In genomic region chr11:89303421-89303820, GRCm38 (mm10) we compare ENCODE assay signal across 7 mouse cellular contexts. TPM values are rescaled to one million over a fixed set of nuclear protein-coding genes. Genes with fewer than 3 reads are reported as not detected.
DNase-seq lines count a peak whose midpoint lies in the region; ATAC-seq and TF ChIP-seq lines count a peak whose summit lies in the region.

No protein-coding gene starts in this region.

- peak overlapping the region; percentile 73 for H3K4me3 ChIP-seq in embryonic facial prominence, embryonic 13.5 days
- H3K4me3 ChIP-seq in kidney, embryonic 14.5 days (ENCODE audit: low read length), result peak overlapping the region; percentile 64
- peak overlapping the region; percentile 65 for H3K4me3 ChIP-seq in limb, embryonic 14.5 days (replicated peaks; ENCODE audit: low read length)

- 0 out of 2 replicates have a peak, but pooled peaks have one; percentile 5 for ATAC-seq in embryonic facial prominence, embryonic 13.5 days (ENCODE audit: insufficient number of reproducible peaks, insufficient read depth, low FRiP score, low TSS enrichment, low read depth)
- ATAC-seq in kidney, embryonic 14.5 days (ENCODE audit: low FRiP score, low TSS enrichment), result peak; percentile 67
- ATAC-seq in limb, embryonic 14.5 days (ENCODE audit: low FRiP score, low read depth), result peak; percentile 41
- ATAC-seq in monocyte, adult 5-6 weeks (replicated peaks; ENCODE audit: insufficient number of reproducible peaks, low FRiP score, low TSS enrichment, poor library complexity, severe bottlenecking), result peak; percentile 73; the same call in 1 of the 2 replicates

- H3K4me1 ChIP-seq in embryonic facial prominence, embryonic 13.5 days, result peaks cover 26% of the 10 kb centered on the region
- peaks cover 14% of the 10 kb centered on the region; the same call in 1 of the 2 replicates for H3K4me1 ChIP-seq in kidney, embryonic 14.5 days (ENCODE audit: control insufficient read depth, insufficient read depth, low read length)
- peaks cover 16% of the 10 kb centered on the region for H3K4me1 ChIP-seq in limb, embryonic 14.5 days (ENCODE audit: control insufficient read depth, insufficient read depth, low read length)

- H3K9ac ChIP-seq in embryonic facial prominence, embryonic 13.5 days, result peak overlapping the region; percentile 83
- no peak overlapping the region for H3K9ac ChIP-seq in kidney, embryonic 14.5 days (ENCODE audit: low read depth, low read length)
- H3K9ac ChIP-seq in limb, embryonic 14.5 days (ENCODE audit: low read depth, low read length, severe bottlenecking), result peak overlapping the region; percentile 65; the same call in 1 of the 2 replicates

- H3K9me3 ChIP-seq in embryonic facial prominence, embryonic 13.5 days, result peaks cover 5% of the 10 kb centered on the region
- no peaks in the 10 kb centered on the region for H3K9me3 ChIP-seq in kidney, embryonic 14.5 days (ENCODE audit: control insufficient read depth, low read length)
- no peaks in the 10 kb centered on the region for H3K9me3 ChIP-seq in limb, embryonic 14.5 days (ENCODE audit: control insufficient read depth, low read length)

- H3K36me3 ChIP-seq in embryonic facial prominence, embryonic 13.5 days, result no peaks in the 10 kb centered on the region
- H3K36me3 ChIP-seq in kidney, embryonic 14.5 days (ENCODE audit: control insufficient read depth, insufficient read depth, low read length), result no peaks in the 10 kb centered on the region
- no peaks in the 10 kb centered on the region for H3K36me3 ChIP-seq in limb, embryonic 14.5 days (ENCODE audit: control insufficient read depth, insufficient read depth, low read length)

- DNase-seq in adrenal gland, postnatal 36 days, result peak; percentile 88 to 89
- peak; percentile 77 for DNase-seq in heart, adult 8-10 months (ENCODE audit: low spot score)
- DNase-seq in limb, embryonic 14.5 days (ENCODE audit: low spot score), result peak; percentile 90
- peak; percentile 52 to 68 for DNase-seq in spleen, postnatal 36 days (ENCODE audit: low spot score in 2 of 2)

- TF ChIP-seq POLR2A in limb, embryonic 14.5 days (IDR thresholded peaks at IDR 0.05; ENCODE audit: borderline replicate concordance, extremely low read depth, insufficient read depth, insufficient read length), result no peak

- H3K4me2 ChIP-seq in embryonic facial prominence, embryonic 13.5 days, result peak overlapping the region; percentile 91
- peak overlapping the region; percentile 98 for H3K4me2 ChIP-seq in kidney, embryonic 14.5 days (replicated peaks; ENCODE audit: low read depth, low read length)
- peak overlapping the region; percentile 95 for H3K4me2 ChIP-seq in limb, embryonic 14.5 days (replicated peaks; ENCODE audit: low read depth, low read length, severe bottlenecking)

- peak overlapping the region; percentile 92 for H3K27ac ChIP-seq in embryonic facial prominence, embryonic 13.5 days
- H3K27ac ChIP-seq in kidney, embryonic 14.5 days (ENCODE audit: low read depth, low read length), result no peak overlapping the region
- no peak overlapping the region for H3K27ac ChIP-seq in limb, embryonic 14.5 days (replicated peaks; ENCODE audit: low read depth, low read length)

- peaks cover 10% of the 10 kb centered on the region for H3K27me3 ChIP-seq in embryonic facial prominence, embryonic 13.5 days
- peaks cover 11% of the 10 kb centered on the region for H3K27me3 ChIP-seq in kidney, embryonic 14.5 days (ENCODE audit: control insufficient read depth, insufficient read depth, low read length)
- H3K27me3 ChIP-seq in limb, embryonic 14.5 days (ENCODE audit: control insufficient read depth, insufficient read depth, low read length), result peaks cover 23% of the 10 kb centered on the region

- 2% methylated on average over 16 of the region's 16 CpGs for WGBS in embryonic facial prominence, embryonic 13.5 days
- 3% methylated on average over 16 of the region's 16 CpGs for WGBS in kidney, embryonic 14.5 days
- 2% methylated on average over 16 of the region's 16 CpGs for WGBS in limb, embryonic 14.5 days

RNA-seq across cellular contexts. Expression of gene Nog, which starts 1.3 kb away (rescaled TPM):
- under 1 TPM; 0.16 to 0.60 TPM for total RNA-seq in adrenal gland, postnatal 36 days (2021)
- polyA plus RNA-seq in embryonic facial prominence, embryonic 13.5 days (2015; fragmentation: Nextera tagmentation; extraction: Ambion mirVana), result 6.3 and 6.5 TPM in 2 replicates
- under 1 TPM in 3 of 4 experiments, not detected in 1; 0.19 to 0.52 (median 0.52) TPM for total RNA-seq in heart, adult 8-10 months (2022)
- 1.3 and 1.4 TPM in 2 replicates for polyA plus RNA-seq in kidney, embryonic 14.5 days (2014; fragmentation: Nextera tagmentation; extraction: Ambion mirVana)
- 19.5 and 27.1 TPM in 2 replicates for polyA plus RNA-seq in limb, embryonic 14.5 days (2012; rRNA removed)
- polyA plus RNA-seq in limb, embryonic 14.5 days (2014; fragmentation: Nextera tagmentation; extraction: Ambion mirVana), result 8.1 and 9.5 TPM in 2 replicates
- total RNA-seq in monocyte, adult 5-6 weeks (2017), result not detected in 3 replicates

Comparison
In these comparisons a context has a peak if more than half of its experiments do, and no peak if none do; other contexts are left out.
1. ATAC-seq: peak in every context shown above with its lines; median percentile 73 in monocyte, adult 5-6 weeks; 67 in kidney, embryonic 14.5 days; 41 in limb, embryonic 14.5 days; 5 in embryonic facial prominence, embryonic 13.5 days.